Mouse (Mus musculus) cerebellum, adult 9-10 months (tissue): ENCODE measurements around the gene Zfp882.
"Not testable (repeated sequence)": the region's sequence is repeated elsewhere in the genome, so short reads cannot be mapped to it uniquely, and the experiment has no call there.

Experiments
- DNase-seq: peaks from one replicate; pipeline ENCODE4 v3.0.0; 2022

Gene Zfp882

DNA sequence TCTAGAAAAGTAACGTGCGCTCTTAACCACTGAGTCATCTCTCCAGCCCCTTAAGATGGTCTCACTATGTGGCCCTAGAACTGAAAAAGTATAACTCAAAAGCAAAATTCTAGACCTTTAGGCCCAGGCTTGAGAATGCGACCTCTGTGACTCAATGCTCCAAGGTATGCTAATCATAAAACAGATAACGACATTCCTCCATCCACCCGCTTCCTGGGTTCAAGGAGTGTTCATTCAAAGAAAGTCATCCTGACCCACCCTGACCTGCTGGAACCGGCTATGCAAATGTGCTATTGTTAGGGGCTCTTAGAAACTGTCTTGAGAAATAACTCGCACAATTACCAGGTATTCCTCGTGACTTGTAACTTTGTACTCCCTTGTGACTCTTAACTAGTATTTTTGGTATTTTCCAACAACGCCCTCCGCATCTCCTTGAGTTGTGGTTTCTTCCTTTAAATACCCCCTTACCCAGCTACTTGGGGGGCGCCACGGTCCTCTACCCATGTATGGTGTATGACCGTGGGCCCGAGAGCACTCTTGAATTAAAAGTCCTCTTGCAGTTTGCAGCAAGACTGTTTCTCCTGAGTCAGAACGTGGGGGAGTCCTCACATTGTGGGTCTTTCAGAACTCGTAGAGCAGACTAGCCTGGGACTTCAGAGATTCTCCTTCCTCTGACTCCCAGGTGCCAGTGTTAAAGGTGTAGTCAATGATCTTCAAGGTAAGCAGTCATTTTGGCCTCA, 44.7 kb downstream of the Zfp882 start:
- DNase-seq = not testable (repeated sequence)

DNA sequence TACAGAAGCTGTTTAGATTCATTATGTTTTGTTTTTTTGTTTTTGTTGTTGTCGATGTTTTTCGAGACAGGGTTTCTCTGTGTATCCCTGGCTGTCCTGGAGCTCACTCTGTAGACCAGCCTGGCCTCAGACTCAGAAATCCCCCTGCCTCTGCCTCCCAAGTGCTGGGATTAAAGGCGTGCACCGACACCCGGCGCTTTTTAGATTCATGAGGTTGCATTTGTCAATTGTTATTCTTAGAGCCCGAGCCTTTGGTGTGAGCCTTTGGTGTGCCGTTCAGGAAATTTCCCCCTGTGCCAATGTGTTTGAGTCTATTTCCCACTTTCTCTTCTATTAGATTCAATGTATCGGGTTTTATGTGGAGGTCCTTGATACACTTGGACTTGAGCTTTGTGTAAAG, 46.3 kb downstream of the Zfp882 start:
- DNase-seq = no peak

DNA sequence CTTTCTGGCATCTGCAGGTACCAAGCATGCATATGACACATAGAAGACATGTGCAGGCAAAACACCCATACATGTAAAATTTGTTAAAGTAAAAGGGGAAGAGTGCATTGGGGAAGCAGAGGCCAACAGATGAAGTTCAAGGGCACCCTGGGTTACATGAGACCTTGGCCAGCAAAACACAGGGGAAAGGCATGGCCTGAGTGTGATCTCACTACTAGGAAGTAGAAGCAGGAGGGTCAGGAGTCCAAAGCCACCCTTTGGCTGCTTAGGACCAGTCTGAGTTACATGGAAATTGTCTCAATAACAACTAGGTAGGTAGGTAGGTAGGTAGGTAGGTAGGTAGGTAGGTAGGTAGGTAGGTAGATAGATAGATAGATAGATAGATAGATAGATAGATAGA, 52.1 kb downstream of the Zfp882 start:
- no peak for DNase-seq

DNA sequence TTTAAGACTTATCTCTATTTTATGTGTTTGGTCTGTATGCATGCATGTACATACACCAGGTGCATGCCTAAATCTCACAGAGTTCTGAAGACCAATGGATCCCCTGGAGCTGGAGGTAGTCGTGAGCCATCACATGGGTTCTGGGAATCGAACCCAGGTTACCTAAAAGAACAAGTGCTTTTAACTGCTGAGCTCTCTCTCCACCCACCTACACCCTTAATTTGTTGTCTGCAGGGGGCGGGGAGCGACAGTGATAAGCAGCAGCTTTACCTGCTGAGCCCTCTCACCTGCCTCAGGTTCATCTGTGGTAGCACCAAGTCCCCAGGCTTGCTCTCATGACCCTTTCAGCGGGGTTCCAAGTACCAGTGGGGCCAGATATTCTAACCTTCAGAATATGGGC, 53.4 kb downstream of the Zfp882 start:
- DNase-seq = no peak

DNA sequence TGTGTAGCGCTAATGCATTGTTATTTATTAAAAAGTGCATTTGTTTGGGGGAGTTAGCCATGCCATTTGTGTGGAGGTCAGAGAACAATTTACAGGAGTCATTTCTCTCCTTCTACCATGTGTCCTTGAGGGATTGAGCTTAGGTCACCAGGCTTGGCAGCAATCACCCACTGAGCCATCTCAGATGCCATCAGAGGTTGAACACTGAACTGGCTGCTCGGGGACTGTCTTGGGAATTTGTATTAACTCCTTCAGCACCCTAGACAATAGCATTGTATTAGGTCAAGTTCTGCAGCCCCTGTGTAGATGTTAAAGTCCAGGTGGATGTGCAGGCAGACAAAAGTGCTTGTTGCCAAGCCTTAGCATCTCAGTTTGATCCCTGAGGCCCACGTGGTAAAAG, 55.6 kb downstream of the Zfp882 start:
- no peak for DNase-seq

DNA sequence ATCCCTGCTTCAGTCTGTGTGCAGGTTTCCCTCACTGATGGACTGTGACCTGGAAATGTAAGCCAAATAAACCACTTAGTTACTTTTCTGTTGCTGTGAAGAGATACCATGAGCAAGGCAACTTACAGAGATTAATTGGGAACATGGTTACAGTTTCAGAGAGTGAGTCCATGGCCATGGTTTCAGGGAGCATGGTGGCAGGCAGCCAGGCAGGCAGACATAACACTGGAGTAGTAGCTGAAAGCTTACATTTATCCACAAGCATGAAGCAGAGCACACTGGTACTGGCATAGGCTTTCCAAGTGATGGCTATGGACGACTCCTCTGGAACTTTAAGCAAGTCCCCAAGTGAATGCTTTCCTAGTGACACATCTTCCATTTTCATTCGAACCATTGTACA, 56.8 kb downstream of the Zfp882 start:
- no peak for DNase-seq
